Mouse (Mus musculus) left cerebral cortex, postnatal 14 days (tissue): ENCODE data around the gene Dnm2. TPM values are rescaled to one million over a fixed set of nuclear protein-coding genes. Genes with fewer than 3 reads are reported as not detected.

Source experiments
- DNase-seq, 2 experiments: peaks; one replicate each; pipeline ENCODE4 v3.0.0; 2021 to 2022; ENCODE audit warnings: low spot score in 2 of 2, mixed read lengths in 1 of 2
- intact Hi-C: fragments of 180-260 bp; cut with DNase I; formaldehyde crosslinking; loops from one replicate; pipeline ENCODE4 v1.15.1; 2025
- total RNA-seq, 2 experiments: library from RNA; stranded (reverse); gene quantifications; 2 replicates each; pipeline ENCODE4 v1.2.3; 2021

The Dnm2 gene
- total RNA-seq, 2 experiments from 2014 or later: 55.8 to 65.8 TPM

- no peak for DNase-seq
- intact Hi-C loops: loop anchor here (5.0 kb wide), 1 partner anchor 36 kb away; no protein-coding TSS in a partner anchor
These were observed 1.3 kb downstream of the Dnm2 start for GRCm38 (mm10) chr9:21426013-21426412.

- intact Hi-C loops: loop anchor here (5.0 kb wide), 1 partner anchor 36 kb away; no protein-coding TSS in a partner anchor
- no peak for DNase-seq
These were observed 1.8 kb downstream of the Dnm2 start for GRCm38 (mm10) chr9:21426525-21426924.

DNA sequence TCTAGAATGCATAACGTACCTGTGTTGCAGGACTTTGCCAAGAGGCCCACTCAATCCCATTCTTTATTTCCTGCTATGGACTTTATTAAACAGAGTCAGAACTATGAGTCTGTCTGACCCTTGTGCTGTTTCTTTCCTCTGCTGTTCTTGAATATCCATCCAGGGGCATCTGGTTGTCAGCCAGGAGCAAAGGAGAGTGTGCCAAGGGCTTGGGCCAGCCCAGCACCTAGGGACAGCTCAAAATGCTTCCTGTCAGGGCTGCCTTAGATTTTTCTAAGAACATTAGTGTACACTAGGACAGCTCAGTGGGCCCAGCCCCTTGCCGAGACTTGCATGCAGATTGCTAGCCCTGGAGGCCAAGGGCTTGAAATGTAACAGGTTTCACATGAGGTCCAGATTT is 3.1 kb downstream of the Dnm2 start:
- intact Hi-C loops: loop anchor here (5.0 kb wide), 1 partner anchor 35 kb away; no protein-coding TSS in a partner anchor

GRCm38 (mm10) chr9:21428178-21428577 is 3.5 kb downstream of the Dnm2 start:
- DNase-seq: no peak
- intact Hi-C loops: loop anchor here (5.0 kb wide), 1 partner anchor 34 kb away; no protein-coding TSS in a partner anchor

More for the DNA sequence above, 3.1 kb downstream of the Dnm2 start:
- no peak for DNase-seq

- intact Hi-C loops: no loop called here
- DNase-seq: peak in 1 of 2 experiments; percentile 67
These were observed 6.0 kb downstream of the Dnm2 start for GRCm38 (mm10) chr9:21430724-21431123.

- DNase-seq: no peak
- intact Hi-C loops: no loop called here
These were observed 7.4 kb downstream of the Dnm2 start for GRCm38 (mm10) chr9:21432066-21432465.

- intact Hi-C loops: no loop called here
- no peak for DNase-seq
These were observed 9.1 kb downstream of the Dnm2 start for GRCm38 (mm10) chr9:21433766-21434165.

DNA sequence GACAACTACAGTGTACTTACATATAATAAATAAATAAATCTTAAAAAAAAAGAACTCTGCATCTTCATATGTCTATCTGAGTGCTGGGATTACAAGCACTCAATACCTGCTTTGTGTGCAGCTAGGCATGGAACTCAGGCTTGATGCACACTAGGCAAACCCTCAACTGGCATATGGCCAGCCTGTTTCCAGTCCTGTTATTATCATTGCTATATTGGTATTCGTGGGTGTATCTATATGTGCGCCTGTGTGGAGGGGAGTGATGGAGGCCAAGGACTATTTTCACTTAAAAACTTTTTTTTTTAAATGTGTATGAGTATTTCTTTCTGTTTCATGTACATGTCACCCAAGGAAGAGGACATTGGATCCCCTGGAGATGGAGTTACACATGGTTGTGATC is 9.7 kb downstream of the Dnm2 start:
- DNase-seq: peak in 1 of 2 experiments; percentile 41
- intact Hi-C loops: no loop called here

DNA sequence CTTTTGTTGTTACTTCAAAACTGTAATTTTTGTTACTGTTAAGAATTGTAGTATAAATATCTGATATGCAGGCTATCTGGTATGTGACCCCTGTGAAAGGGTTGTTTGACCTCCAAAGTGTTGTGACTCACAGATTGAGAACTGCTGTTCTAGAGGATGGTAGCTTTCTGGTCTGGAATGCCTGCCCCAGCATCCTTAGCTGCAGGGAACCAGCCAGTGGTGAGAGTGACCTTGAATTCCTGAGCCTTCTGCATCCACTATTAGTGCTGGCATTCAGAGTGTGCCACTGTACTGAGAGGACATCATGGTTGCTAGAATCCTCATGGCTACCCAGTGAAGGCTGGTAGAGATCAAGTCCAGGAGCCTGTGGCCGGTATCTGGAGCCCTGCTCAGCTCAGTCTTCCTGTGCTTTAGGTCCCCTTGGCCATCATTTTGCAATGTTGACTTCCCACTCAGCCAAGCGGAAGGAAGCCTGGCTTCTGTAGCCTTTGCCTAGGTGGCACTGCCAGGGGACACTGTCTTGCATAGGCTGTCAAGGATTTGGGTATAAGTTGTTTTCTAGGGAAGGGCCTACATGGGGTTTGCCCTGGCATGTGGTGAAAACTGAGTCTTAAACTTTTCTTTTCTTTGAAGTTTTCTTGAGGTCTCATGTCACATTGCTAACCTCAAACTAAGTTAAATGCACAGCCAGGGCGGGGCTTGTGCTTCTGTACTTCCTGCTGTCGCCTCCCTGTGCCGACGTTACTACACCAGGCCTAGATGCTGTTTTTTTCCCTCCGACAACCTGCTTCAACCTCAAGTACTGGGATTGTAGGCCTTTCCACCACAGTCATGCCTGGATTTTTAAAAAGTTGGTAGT is 11.3 kb downstream of the Dnm2 start:
- no peak for DNase-seq
- intact Hi-C loops: no loop called here

DNA sequence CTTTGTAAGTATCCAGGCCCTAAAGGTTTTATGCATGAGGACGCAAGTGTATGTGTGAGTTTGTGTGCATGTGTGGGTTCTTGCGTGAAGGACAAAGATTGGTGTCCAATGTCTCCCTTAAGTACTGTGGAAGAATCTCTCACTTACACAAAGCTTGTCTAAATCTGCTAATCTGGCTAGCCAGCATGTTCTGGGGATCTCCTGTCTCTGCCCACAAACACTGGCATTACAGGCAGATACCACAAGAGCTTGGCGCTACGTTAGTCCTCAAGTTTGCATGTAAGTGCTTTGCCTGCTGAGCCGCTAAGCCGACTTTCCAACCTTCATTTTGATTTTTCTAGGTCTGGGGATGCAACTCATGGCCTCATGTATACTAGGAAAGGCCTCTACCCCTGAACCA is 12.9 kb downstream of the Dnm2 start:
- DNase-seq: no peak
- intact Hi-C loops: no loop called here

GRCm38 (mm10) chr9:21438219-21438618 is 13.5 kb downstream of the Dnm2 start:
- no peak for DNase-seq
- intact Hi-C loops: no loop called here

DNA sequence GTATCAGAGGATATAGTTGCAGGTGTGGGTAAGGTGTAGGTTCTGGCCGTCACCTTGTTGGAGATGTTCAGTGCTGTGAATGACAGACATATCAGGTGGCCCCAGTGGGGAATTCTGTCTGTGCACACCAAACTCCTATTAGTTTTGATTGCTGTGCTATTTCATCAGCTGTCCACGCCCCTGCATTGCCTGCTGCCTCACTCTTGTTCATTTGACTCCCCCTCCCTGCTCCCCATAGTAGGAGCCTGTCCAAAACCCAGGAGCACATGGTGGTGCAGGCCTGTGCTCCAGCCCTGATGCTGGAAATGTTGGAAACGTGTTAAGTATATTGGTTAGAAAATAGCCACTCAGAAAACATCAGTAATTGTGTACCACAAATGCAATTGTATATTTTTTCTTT is 14.7 kb downstream of the Dnm2 start:
- DNase-seq: no peak
- intact Hi-C loops: no loop called here

DNA sequence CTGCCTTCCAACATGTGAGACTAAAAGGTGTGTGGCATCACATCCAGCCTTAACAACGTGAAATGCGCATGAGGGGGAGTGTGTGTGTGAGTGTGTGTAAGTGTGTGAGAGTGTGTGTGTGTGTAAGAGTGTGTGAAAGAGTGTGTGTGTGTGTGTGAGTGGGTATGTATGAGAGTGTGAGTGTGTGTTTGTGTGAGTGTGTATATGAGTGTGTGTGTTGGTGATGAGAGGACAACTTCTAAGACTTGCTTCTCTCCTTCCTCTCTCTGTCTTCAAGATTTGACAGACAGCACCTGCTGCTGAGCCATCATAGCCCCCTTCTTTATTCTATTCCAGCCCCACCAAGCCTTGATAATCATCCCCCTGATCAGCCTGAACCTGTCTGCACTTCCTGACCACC is 15.2 kb downstream of the Dnm2 start:
- DNase-seq: no peak
- intact Hi-C loops: no loop called here

GRCm38 (mm10) chr9:21440387-21440786 is 15.7 kb downstream of the Dnm2 start:
- intact Hi-C loops: no loop called here
- no peak for DNase-seq

- DNase-seq: no peak
- intact Hi-C loops: no loop called here
These were observed 19.1 kb downstream of the Dnm2 start for GRCm38 (mm10) chr9:21443853-21444252.

DNA sequence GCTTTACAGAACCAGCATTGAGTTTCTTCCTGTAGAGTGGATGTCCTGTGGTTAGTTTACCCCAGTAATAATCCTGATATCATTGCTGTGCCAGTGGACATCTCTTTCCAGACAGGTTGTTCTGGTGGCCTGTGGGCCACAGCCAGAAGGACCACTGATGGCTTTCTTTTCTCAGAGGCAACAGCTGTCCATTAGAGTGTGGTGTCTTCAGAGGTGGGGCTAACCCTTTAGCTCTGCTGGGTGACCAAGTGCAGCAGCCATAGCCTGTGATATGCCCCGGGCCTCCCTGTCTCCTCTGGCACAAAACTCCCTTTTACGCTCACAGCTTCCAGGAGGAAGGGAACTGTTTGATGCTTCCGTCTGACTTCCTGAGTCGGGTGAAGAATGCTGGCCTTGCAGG is 19.9 kb downstream of the Dnm2 start:
- DNase-seq: no peak
- intact Hi-C loops: no loop called here

GRCm38 (mm10) chr9:21445081-21445744 is 20.5 kb downstream of the Dnm2 start:
- no peak for DNase-seq
- intact Hi-C loops: no loop called here

GRCm38 (mm10) chr9:21447778-21448177 is 23.1 kb downstream of the Dnm2 start:
- intact Hi-C loops: no loop called here
- no peak for DNase-seq

- intact Hi-C loops: no loop called here
These were observed 25.0 kb downstream of the Dnm2 start for GRCm38 (mm10) chr9:21449710-21450109.

GRCm38 (mm10) chr9:21450270-21450669 is 25.6 kb downstream of the Dnm2 start:
- DNase-seq: no peak
- intact Hi-C loops: no loop called here

More at GRCm38 (mm10) chr9:21449710-21450109, 25.0 kb downstream of the Dnm2 start:
- no peak for DNase-seq

DNA sequence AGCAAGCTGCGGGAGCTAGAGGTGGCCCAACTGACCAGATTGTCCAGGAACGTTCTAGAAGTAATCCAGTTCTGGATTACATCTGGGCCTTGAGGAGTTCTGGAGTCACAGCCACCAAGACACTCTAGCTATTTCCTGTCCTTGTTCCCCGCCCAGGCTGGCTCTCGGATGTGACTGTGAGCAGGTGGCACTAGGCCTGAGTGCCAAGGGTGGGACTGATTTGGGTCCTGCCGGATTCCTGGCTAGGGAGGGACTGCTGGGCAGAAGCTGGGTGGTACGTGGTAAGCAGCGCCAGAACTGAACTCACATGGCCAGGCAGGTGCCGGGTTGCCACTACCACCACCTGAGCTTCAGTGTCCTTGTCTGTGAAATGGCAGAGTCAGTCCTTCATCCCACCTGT is 26.7 kb downstream of the Dnm2 start:
- DNase-seq: no peak
- intact Hi-C loops: no loop called here
